Mouse (Mus musculus) hindlimb bud, embryonic 11.5 days (tissue): ENCODE measurements around the gene Nxf1.
A peak's percentile ranks its signal among the peaks of the same experiment; 100 is the strongest.
"Not testable (repeated sequence)": the region's sequence is repeated elsewhere in the genome, so short reads cannot be mapped to it uniquely, and the experiment has no call there.

Experiments
- DNase-seq: peaks from one replicate; pipeline ENCODE4 v3.0.0-alpha.2; 2012; ENCODE audit warnings: low read depth, low spot score; ENCODE audit errors: extremely low spot score

Gene Nxf1

GRCm38 (mm10) chr19:8723574-8724346 lies 33.1 kb upstream of the Nxf1 start:
- DNase-seq = no peak

DNA sequence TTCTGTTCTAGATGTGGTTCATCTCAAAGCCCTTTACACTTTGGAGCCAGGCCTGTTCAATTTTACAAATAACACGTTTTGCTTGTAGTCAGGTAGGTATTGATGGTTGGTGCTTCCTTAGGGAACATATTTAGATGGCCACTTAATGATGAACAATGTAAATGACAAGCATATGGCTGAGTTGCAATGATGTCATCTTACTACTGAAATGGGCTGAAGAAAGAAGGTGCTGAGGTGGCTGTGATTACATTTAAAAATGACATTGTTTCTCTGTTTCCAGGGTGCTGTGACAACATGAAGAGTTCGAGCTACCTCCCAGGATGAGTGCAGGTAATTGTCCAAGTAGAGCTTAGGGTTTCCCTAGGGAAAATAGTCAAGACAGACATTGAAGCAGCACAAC lies 32.5 kb upstream of the Nxf1 start:
- no peak for DNase-seq

- DNase-seq = no peak
Measured at GRCm38 (mm10) chr19:8725081-8725613, 31.7 kb upstream of the Nxf1 start.

DNA sequence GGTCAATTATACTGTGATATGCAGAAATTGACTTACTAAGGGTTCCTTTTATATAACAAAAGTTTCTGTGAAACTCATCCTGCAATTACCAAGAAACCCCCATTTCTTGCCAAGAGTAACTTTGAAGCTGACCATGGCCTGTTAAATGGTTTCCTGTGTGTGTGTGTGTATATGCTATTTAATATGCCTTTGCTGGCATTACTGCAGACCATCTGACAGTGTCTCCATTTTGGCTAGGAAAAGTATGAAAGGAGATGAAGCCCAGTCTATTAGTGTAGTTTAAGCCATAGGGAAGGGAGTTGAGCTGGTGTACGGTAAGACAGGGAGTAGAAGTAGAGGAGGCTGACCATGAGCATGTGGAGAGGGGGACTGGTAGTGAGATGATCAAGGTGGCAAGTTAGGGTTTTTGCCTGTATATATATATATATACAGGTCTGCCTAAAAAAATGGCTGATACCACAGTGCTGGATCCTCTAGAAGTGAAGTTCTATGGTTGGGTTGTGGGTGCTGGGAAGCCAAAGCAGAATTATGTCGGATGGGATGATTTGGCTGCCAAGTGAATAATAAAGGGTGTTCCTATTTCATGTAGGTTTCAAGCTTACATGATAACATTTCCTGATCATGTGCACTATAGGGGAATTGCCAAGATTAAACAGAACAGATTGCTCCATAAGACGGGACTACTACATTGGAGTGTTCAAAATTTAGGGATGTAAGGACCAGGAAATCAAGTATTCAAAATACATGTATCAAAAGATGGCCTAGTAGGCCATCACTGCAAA lies 30.1 kb upstream of the Nxf1 start:
- no peak for DNase-seq

- no peak for DNase-seq
Measured at GRCm38 (mm10) chr19:8727495-8728114, 29.3 kb upstream of the Nxf1 start.

- not testable (repeated sequence) for DNase-seq
Measured at GRCm38 (mm10) chr19:8728335-8729099, 28.4 kb upstream of the Nxf1 start.

GRCm38 (mm10) chr19:8734334-8734733 lies 22.5 kb upstream of the Nxf1 start:
- DNase-seq = no peak

DNA sequence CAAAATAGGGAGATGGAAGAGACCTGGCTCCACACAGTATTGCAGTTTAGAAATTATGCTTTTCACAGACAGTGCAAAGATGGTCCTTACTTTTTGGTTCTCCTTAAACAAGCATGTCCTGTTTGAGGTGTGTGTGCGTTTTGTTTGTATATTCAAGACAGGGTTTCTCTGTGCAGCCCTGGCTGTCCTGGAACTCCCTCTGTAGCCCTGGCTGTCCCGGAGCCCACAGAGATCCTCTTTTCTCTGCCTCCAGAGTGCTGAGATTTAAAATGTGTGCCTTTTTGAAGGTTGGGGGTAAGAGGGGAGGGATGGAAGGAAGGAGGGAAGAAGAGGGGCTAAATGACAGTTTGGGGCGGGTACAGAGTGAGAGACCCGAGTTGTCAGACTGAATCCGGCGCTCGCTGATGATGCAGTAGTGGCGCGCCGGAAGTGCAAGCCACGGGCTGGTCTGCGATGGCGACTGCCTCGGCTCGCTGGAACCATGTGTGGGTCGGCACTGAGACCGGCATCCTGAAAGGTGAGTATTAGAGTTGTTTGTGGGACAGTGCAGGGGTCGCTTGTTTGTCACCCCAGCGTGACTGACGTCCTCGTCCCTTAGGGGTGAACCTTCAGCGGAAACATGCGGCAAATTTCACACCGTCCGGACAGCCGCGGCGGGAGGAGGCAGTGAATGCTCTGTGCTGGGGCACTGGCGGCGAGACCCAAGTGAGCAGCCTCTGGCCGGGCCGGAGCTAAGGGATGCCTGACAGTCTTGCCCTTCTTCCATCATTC lies 21.3 kb upstream of the Nxf1 start, which contains the start of gene Wdr74:
Gene Wdr74 (plus strand): TSS at position 439 of the 771 bp plus-strand sequence.
- DNase-seq = no peak

DNA sequence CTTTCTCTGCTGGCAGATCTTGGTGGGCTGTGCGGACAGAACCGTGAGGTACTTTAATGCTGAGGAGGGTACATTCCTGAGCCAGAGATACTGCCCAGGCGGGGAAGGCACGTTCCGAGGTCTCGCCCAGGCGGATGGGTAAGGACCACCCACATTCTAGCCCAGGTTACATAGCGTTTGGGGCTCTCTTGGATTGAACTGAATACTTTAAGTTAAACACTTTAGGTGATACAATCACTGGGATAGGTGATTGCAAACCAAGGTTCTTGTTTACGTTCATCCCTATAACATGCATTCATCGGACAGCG lies 20.8 kb upstream of the Nxf1 start:
- DNase-seq = no peak

- DNase-seq = no peak
Measured at GRCm38 (mm10) chr19:8738911-8739310, 18.0 kb upstream of the Nxf1 start.

GRCm38 (mm10) chr19:8739646-8740045 lies 17.2 kb upstream of the Nxf1 start:
- no peak for DNase-seq

DNA sequence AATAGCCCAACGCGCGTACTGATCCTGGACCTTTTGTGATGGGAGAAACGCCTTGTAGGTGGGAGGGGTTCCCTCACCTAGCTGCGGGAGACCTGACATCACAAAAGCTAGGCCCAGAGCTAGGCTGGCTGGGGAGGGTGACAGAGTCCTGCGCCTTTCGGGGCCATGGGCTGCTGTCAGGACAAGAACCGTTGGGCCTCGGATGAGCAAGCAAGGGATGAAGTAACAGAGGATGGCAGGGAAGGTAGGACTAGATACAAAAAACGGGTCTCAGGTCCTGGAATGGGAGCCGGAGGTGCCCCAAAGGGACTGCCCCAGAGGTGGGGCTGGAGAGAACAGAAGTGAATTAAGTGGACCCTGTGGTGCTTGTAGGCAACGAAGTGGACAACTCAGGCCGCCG lies 16.3 kb upstream of the Nxf1 start, which contains the start of gene 1700092M07Rik:
Gene 1700092M07Rik (plus strand): TSS at position 116 of the 400 bp plus-strand sequence.
- no peak for DNase-seq

DNA sequence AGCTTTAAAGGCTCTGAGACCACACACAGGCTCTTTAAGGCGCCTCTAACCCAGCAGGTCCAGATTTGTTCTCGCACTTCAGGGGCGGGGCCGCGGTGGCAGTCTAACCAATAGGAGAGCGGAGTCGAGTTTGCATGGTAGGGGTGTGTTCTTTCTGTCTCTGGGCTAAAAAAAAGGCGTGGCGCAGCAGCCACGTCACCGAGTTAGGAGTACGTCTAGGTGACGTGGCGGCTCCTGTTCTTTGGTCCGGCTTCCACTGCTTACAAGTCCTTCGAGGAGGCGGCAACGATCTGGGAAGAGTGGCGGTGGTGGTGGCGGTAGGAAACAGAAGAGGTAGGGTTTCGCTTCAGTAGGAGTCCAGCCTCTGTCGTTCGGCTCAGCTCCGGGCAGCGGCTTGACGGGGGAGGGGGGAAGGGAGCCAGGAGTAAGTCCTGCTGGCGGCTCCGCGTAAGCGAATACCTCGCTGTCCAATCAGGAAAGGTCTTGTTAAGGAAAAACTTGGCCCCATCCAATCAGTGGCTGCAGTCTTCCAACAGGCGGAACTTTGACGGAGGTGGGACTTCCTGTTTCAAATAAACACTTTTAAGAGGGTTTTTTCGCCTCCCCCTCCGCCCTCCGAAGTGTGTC lies 15.5 kb upstream of the Nxf1 start, which contains the start of gene Stx5a:
Gene Stx5a (plus strand): TSS at position 171 of the 627 bp plus-strand sequence.
- DNase-seq = peak; percentile 98

DNA sequence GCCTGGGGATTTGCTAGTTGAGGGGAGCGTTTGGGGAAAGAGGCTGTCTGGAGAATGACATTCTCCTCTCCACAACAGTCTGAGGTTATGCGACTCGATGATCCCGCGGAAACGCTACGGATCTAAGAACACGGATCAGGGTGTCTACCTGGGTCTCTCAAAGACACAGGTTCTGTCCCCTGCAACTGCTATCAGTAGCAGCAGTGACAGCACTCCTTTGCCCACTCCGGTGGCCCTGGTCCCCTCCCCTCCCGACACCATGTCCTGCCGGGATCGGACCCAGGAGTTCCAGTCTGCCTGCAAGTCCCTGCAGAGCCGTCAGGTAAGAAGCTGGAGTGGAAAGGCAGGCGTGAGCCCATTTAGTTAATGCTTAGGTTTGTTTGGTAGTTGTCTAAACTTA lies 14.7 kb upstream of the Nxf1 start:
- no peak for DNase-seq

DNA sequence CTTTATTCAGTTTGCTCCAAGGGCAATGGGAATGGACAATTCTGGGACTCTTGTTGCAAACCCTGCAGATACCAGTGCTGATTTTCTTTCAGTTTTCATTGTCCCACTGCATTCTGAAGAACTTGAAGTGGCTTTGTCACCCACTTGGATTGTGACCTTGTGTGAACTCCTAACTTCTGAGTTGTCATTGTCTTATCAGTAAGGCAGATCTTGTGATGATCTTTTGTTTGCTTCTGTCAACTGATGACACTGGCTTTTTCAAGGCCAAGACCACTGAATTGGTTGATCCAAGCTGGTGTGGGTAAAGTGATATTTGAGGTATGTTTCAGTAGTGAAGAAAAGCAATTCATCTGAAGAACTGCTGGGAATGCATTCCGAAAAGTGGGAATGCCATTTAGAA lies 11.5 kb upstream of the Nxf1 start:
- no peak for DNase-seq

GRCm38 (mm10) chr19:8747368-8747767 lies 9.5 kb upstream of the Nxf1 start:
- DNase-seq = no peak

- DNase-seq = no peak
Measured at GRCm38 (mm10) chr19:8755652-8756051, 1.2 kb upstream of the Nxf1 start.

- DNase-seq = no peak
Measured at GRCm38 (mm10) chr19:8757471-8757998, 662 bp downstream of the Nxf1 start.

GRCm38 (mm10) chr19:8758899-8759298 lies 2.0 kb downstream of the Nxf1 start:
- DNase-seq = no peak
